Mouse (Mus musculus) liver, postnatal 0 days (tissue): ENCODE data around the gene Fam131a.

Experiments
- CTCF ChIP-seq: sonication (generic); IDR thresholded peaks from 2 replicates; pipeline ENCODE4 v1.5.1; 2016; ENCODE audit warnings: antibody characterized with exemption, low read depth
- EP300 ChIP-seq: IDR thresholded peaks from 2 replicates; pipeline ENCODE4 v1.6.1; 2016; ENCODE audit warnings: antibody characterized with exemption, low read depth, mild to moderate bottlenecking

- no peak for TF ChIP-seq CTCF
- peak; percentile 63; the same call in 1 of the 2 replicates for TF ChIP-seq EP300
Measured at GRCm38 (mm10) chr16:20730293-20730711, 37.3 kb downstream of the Fam131a start.
